Mouse (Mus musculus) adipose tissue, adult 10 weeks (tissue): ENCODE measurements around the gene Gm16429. TPM values are rescaled to one million over a fixed set of nuclear protein-coding genes. Genes with fewer than 3 reads are reported as not detected.

Source experiments
- polyA plus RNA-seq: library from polyadenylated mRNA; stranded (reverse); fragments of 350-450 nt; fragmentation: Illumina TruSeq; extraction: RNeasy Lipid Tissue Mini Kit (QIAGEN cat#74804); gene quantifications from one replicate; pipeline ENCODE4 v1.2.3, GENCODE M21; 2014; ENCODE audit warnings: low read depth, low replicate concordance

Gene Gm16429
- not detected for polyA plus RNA-seq

DNA sequence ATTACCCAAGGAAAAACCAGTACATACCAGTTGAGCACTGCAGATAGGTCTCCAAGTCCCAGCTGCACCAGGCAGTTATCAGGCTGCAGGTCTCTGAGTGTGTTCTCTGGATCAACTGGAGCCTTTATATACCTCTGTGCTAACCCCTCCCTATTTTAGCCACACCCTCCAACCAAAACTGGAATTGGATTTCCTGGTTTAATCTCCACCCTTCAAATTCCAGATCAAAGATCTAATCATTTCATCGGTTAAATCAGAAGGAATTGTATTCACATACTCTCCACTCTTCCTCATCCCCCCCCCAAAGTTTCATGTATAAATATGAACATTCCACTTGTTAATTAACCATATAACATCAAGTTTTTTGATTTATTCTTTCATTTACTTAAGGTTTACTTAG is at the start of gene Gm16429:
Gm16429 (minus strand) TSS at position 101 of the 400 bp plus-strand sequence.

Other genes with a start within 250 kb of the Gm16429 start
- not detected for gene Gm7792, start 85.3 kb downstream of the Gm16429 start, polyA plus RNA-seq
- not detected for gene BC061212, start 141.5 kb upstream of the Gm16429 start, polyA plus RNA-seq
- not detected for gene Gm6351, start 147.3 kb upstream of the Gm16429 start, polyA plus RNA-seq